Mouse (Mus musculus) cerebellum, adult 9-10 months (tissue): ENCODE data around the gene Plscr1.

Experiments used
- DNase-seq: peaks from one replicate; pipeline ENCODE4 v3.0.0; 2022

Gene Plscr1

GRCm38 (mm10) chr9:92249447-92249852 is at the start of gene Plscr1:
TSS of gene Plscr1 (plus strand) at chr9:92249750.
- DNase-seq: no peak

DNA sequence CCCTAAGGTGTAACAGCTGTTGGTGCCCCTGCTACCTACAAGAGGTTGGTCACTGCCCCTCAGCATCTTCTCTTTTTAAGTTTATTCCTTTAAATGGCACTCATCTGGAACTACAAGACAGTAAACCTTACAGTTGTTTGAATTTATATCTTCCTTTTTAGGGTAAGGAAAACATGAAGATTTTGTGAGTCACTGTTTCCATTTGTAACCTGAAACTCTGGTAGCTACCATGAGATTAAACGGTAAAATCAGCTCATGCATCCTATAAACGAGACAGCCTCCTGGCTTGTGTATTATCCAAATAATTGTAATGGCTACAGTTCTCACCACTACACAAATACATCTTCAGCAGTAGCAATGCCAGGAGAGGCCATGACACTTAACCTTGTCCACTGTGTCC is 45.2 kb upstream of the Plscr1 start:
- no peak for DNase-seq

- DNase-seq: peak; percentile 84
Measured at GRCm38 (mm10) chr9:92207307-92207706, 42.2 kb upstream of the Plscr1 start.

GRCm38 (mm10) chr9:92207757-92208156 is 41.8 kb upstream of the Plscr1 start:
- peak; percentile 17 for DNase-seq

DNA sequence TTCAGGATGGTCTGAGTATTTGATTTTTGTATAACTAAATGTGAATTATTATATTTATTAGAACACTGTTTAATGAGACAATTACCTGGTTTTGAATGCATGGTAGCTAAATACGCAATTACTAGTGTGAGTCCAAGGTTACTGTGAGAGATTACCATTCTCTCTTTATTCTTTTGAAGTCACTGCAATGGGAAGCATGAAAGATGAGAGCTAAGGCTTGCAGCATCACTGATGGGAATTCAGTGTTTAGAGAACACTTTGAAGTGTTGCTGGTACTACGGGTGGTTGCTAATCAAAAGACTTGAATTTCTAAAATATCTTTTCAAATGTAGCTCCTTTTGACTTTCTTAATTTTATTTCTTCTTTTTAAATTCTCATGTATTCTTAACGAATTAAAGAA is 39.7 kb upstream of the Plscr1 start:
- DNase-seq: no peak

- no peak for DNase-seq
Measured at GRCm38 (mm10) chr9:92210386-92210967, 39.1 kb upstream of the Plscr1 start.

GRCm38 (mm10) chr9:92211048-92211447 is 38.5 kb upstream of the Plscr1 start:
- DNase-seq: no peak

- DNase-seq: no peak
Measured at GRCm38 (mm10) chr9:92217484-92217883, 32.1 kb upstream of the Plscr1 start.

DNA sequence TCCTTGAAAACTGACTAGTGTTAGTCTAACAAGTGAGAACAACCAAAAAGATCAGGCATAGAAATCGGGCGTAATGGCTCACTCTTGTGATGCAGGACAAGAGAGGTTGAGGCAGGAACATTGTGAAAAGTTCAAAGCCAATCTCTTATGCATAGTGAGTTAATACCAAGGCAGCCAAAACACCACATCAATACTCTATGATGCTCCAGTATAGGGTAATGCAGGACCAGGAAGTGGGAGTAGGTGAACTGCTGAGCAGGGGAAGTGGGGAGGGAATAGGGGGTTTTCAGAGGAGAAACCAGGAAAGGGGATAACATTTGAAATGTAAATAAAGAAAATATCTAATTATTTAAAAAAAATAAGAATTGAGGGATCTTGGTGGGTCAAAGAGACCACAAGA is 31.7 kb upstream of the Plscr1 start:
- no peak for DNase-seq

DNA sequence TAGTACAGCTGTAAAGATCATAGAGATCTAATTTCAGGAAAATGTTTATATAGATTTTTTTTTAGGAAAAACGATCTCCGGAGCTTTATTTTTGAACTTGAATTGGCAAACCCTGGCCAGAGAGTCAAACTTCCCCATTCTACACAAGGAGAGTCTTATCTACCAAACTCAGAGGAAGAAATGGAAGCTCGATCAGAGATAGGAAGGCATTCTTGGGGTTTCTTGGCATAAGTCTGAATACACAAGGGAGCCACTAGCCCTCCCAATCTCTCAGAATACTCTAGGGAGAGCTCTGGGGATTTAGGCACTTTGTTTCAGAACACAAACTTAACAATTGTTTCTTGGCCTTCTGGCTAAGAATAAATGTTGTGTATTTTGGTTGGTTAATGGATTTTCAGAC is 29.4 kb upstream of the Plscr1 start:
- DNase-seq: no peak

DNA sequence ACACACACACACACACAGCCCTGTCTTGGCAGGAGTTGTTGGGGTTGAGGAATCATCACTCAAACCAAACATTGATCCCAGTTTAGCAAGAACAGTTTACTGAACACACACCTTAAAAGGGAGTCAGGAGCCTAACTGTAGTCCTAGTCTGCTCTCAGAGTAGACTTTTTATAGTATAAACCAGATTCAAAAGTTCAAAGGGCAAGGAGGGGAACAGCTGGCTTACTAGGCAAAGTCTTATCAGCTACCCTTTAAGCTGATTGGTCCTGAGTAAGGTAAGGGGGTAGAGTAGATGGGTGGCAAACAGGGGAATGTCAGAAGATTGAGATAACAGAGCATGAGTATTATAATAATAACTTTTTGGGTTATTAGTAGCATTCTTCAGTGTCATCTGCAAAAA is 28.1 kb upstream of the Plscr1 start:
- DNase-seq: no peak

DNA sequence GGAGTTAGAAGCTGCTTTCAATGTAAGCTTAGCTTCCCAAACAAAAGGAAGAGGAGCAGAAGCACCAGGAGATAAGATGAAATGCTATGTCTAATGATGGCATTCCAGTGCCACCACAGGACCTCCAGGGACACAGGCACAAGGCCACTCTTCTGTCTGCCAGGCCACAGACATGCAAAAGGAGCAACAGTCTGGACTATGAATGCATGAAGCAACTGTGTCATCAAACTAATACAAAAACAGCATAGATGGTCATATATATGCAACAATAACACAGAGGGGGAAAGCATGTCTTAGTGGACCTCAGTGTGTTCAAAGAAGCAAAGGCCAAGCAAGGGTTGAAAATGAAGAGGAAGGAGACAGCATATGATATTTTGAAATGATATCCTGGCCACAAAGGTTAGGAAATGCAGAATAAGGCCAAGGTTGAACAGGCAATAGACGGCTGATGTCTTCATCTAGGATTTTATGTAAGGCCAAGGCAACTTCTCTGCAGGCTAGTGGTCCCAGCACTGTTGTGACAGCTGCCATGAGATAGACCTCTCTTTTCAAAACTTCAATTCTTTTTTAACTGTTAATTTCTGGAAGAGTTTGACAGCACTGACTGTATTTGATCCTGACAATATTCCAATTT is 24.8 kb upstream of the Plscr1 start:
- no peak for DNase-seq

DNA sequence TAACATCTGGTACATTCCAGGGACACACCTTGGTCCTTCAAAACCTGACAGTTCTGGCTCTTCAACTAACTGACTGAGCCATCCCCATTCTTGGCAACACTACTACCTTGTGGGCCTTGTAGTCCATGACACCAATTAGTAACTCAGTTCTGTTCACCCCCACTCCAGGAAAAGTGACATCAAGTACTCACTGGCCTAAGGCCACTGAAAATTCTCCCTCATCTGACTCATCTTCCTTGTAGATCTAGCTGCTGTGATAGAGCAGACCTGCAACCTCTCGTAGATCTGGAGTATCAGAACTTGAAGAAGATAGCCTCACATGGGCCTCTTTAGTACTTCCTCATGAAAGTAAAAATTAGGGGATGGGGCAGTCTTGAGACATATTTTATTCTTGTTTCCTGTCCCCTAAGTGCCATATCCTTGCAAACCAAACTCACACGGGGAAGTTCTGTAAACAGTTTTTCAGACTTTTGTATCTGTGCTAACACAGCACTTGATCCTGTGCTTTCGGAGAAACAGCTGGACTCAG is 23.4 kb upstream of the Plscr1 start:
- no peak for DNase-seq

GRCm38 (mm10) chr9:92226795-92227194 is 22.8 kb upstream of the Plscr1 start:
- no peak for DNase-seq

DNA sequence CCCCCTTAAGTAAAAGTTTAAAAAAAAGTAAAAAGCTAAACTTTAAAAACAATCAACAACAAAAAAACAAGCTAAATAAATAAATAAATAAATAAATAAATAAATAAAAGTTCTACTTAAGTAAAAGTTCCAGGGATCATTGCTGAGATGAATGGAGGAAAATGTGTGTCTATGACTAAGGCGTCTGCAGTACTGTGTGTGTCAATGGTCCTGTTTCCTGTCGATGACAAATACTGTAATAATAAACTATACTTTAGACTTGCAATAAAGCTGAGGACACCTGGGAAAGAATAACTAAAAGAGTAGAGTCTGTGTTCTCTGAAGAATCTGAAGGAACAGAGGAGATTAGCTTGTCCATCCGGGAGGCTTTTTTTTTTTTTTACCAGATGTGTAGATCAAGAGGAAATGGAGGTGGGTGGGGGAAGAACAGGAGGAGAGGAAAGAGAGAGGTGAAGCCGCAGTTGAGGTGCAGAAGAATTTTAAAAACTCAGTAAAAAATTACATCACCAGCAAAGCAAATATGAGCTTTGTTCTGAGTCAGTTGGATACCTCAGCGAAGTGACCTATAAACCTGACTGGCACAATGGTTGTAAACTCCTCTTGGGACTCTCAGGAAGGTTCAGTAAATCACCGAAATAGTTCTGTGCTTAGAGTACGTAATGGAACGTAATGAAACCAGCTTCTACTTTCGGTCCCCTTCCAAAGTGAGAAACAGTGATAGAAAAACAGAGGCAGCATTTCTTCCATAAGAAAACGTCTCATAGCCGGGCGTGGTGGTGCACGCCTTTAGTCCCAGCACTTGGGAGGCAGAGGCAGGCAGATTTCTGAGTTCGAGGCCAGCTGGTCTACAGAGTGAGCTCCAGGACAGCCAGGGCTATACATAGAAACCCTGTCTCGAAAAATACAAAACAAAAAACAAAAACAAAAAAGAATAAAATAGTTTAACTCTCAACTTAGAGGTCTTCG is 20.4 kb upstream of the Plscr1 start:
- no peak for DNase-seq

DNA sequence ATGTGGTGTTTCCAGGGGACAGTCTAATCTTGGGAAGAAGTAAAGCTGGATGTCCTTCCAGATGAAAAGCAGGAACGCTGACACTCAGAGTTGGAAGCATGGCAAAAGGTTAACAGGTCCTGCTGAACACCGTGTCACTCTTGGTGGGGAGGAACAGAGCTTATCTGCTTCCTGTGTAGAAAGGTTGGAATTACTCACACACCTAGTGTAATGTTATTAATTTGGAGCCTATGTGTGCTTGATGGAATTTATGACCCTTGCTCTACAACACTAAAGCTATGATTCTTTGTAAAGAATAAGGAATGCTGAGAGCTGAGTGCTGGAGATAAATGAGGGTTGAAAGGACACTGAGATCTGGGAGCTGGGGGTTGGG is 19.7 kb upstream of the Plscr1 start:
- DNase-seq: no peak

- DNase-seq: no peak
Measured at GRCm38 (mm10) chr9:92234901-92235458, 14.6 kb upstream of the Plscr1 start.

DNA sequence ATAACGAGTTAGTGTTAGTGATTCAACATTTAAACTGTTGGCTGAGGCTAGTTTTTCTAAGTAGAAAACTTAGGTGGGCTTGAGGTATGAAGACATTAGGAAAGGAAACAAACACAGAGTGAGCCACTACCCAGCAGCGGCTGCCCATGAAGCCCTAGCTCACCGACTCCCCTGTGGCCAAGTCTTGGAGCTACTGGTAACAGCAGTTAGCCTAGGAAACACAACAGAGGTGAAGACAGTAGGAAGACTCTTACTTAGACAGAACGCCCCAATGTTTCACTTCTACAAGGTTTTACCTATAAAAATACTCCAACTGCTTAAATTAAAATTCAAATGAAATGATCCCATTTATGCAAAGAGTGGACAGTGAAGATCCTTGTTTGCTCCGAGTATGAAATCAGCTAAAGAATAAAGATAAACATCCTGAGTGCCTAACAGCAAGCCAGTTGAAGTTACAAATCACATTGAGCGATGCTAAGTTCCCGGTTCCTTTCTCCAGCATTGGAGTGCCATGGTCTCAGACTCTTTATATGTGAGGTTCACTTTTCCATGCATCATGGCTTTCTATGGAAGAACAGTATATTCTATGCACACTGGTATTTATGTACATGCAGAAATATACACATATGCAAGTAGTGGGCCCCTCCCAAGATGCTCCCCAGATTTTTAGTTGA is 640 bp upstream of the Plscr1 start:
- no peak for DNase-seq

DNA sequence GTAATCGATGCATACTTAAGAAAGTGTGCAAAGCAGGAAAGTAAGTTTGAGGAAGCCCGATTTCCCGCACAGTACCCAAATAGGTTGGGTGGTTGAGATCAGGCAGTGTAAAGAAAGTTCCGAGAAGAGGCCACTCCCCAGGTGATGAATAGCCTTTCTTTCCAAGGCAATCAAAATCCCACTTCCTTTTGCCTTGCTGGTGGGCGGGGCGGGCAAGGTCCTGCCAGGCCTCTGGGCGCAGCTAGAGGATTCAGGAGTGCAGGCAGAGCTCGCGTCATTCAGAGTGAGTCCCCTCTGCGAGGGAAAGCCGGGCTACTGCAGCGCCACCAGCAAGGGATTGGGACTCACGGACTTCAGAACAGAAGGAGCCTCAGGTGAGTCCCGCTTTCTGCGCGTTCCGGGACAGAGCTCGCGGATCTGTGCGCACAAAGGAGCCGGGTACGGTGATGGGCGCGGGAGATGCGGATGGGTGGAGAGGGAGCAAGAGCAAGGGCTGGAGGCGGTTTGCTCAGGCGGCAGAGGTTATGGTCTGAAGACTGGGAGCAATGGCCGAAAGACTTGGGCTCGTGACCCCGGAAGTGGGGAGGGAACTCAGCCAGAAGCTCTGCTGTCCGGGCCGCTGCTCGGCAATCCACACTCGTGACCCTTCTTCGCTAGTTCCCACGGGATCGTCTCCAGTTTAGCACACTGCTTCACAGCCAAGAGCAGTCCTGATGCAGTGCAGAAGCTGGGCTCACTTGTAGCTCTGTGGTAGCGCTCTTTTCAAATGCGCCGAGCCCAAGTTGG is 630 bp downstream of the Plscr1 start:
- DNase-seq: peak; percentile 5

- no peak for DNase-seq
Measured at GRCm38 (mm10) chr9:92252718-92253117, 3.2 kb downstream of the Plscr1 start.

GRCm38 (mm10) chr9:92253585-92254321 is 4.2 kb downstream of the Plscr1 start:
- no peak for DNase-seq
